Mouse (Mus musculus) embryonic fibroblast, embryonic 13.5 days (primary cell): Measurements from ENCODE around the gene Mob2. TPM values are rescaled to one million over a fixed set of nuclear protein-coding genes. Genes with fewer than 3 reads are reported as not detected.

Source experiments
- H3K27ac ChIP-seq: 2 replicates; pipeline ENCODE4 v1.5.1; 2012; ENCODE audit warnings: low read length, control low read depth, inconsistent platforms; ENCODE audit not compliant: insufficient read depth
- H3K4me1 ChIP-seq: 2 replicates; pipeline ENCODE4 v1.6.1; 2011; ENCODE audit warnings: low read length; ENCODE audit not compliant: control insufficient read depth, insufficient read depth
- H3K4me3 ChIP-seq: 2 replicates; pipeline ENCODE4 v1.5.1; 2011; ENCODE audit warnings: mild to moderate bottlenecking, control low read depth, low read length; ENCODE audit not compliant: insufficient read depth
- CTCF ChIP-seq: IDR thresholded peaks from 2 replicates; pipeline ENCODE4 v1.5.1; 2011; ENCODE audit warnings: mild to moderate bottlenecking, control low read depth, low read length, moderate library complexity, borderline replicate concordance; ENCODE audit not compliant: insufficient read depth
- POLR2A ChIP-seq: IDR thresholded peaks from 2 replicates; pipeline ENCODE4 v1.6.1; 2011; ENCODE audit warnings: low read depth, mild to moderate bottlenecking, control low read depth, low read length, moderate library complexity
- polyA plus RNA-seq: library from polyadenylated mRNA; stranded (reverse); fragments of >200 nt; gene quantifications from 2 replicates; pipeline ENCODE4 v1.2.4, GENCODE M21; 2011; ENCODE audit warnings: low read depth; ENCODE audit not compliant: missing spikeins, insufficient read length

Mob2 gene
- polyA plus RNA-seq, 1 experiment = 15.9 TPM

DNA sequence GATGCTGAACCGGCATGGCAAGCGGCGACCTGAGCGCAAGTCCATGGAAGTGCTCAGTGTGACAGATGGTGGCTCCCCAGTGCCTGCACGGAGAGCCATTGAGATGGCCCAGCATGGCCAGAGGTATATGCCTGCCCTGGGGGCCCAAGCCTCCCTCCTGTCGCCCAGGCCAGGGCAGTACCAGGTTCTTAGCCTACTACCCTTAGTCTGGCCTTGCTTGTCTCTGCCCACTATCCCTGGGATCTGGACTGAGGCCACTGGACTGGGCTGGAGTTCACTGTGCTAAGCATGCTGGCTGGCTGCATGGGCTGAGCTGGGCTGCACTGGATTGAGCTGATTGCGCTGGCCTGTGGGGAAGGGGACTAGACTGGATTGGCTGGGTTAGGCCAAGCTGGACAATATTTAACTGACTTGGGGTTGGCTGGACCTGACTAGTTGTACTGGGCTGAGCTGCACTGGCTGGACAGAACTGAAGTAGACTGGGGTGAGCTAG is 72.5 kb downstream of the Mob2 start:
- Histone ChIP-seq H3K4me1 (no peaks in the 10 kb centered on the region), H3K4me3 (no peak overlapping the region), H3K27ac (no peak overlapping the region)
- TF ChIP-seq CTCF = no peak
- no peak for TF ChIP-seq POLR2A

DNA sequence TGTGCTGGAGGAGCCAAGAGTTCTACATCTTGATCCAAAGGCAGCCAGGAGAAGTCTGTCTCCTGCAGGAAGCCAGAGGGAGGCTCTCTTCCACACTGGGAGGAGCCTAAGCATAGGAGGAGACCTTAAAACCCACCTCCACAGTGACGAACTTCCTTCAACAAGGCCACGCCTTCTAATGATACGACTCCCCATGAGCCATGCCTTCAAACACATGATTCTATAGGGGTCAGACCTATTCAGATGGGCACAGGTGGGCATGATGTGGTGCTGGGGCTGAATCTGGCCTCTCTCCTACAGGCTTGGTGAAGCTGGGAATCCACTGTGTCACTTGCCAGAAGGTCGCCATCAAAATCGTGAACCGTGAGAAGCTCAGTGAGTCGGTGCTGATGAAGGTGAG is 79.6 kb downstream of the Mob2 start:
- TF ChIP-seq CTCF (no peak), POLR2A (no peak)
- Histone ChIP-seq H3K4me1 (no peaks in the 10 kb centered on the region), H3K4me3 (no peak overlapping the region), H3K27ac (no peak overlapping the region)

DNA sequence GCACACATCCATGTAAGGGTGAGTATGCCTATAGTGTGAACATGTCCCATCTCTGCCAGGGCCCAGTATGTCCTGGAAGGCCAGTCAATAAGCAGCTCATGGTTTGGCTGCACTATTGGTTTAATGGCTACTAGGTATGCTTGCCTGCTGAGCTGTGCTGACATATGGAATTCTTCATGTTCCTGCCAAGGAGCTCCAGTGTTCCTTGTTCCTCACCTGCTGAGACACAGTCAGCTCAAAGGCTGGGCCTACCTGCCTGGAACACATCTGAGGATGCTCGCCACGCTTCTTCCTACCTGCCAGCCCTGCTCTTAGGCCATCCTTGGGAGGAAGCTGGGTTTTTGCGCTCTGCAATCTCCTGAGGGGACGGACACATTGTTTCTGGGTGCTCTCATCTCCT is 81.6 kb downstream of the Mob2 start:
- Histone ChIP-seq H3K27ac (no peak overlapping the region), H3K4me1 (no peaks in the 10 kb centered on the region), H3K4me3 (no peak overlapping the region)
- TF ChIP-seq POLR2A (no peak), CTCF (no peak)

DNA sequence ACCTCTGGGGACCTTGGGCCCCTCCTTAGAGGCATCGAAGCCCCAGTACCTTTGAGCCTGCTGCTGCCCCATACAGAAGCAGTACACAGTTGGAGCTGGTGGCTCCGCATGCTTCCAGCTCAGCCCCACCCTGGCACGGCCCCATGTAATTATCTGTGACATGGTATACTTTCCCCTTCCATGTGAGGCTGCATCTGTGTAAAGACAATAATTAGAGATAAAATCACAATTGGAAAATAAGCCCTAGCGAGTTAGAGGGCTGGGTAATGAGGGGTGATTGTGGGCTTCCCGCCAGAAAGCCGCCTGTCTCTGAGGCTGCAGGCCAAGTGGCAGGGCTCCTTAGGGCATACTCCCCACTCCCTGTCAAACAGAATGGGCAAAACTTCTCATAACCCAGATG is 82.9 kb downstream of the Mob2 start:
- TF ChIP-seq CTCF (no peak), POLR2A (no peak)
- Histone ChIP-seq H3K4me3 (no peak overlapping the region), H3K27ac (no peak overlapping the region), H3K4me1 (no peaks in the 10 kb centered on the region)

- no peaks in the 10 kb centered on the region for H3K4me1 ChIP-seq
Observed at GRCm38 (mm10) chr7:141972831-141973619, 87.8 kb downstream of the Mob2 start.

DNA sequence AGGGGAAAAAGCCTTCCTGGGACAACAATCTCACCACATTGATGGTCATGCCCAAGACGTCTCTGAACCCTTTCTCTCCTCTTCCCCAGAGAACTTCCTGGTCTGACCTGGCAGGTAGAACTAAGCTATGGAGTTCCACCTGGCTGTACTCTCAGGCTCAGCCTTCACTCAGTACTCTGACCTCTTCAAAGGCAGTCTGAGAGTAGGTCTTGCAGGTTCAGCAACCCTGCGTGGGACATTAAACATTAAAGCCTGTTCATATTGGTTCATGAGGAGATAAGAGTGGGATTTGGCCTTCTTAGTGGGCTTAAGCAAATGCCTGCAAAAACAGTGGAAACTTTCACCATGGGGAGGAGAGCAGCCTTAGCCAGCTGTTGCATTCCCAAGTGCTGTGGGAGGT is 94.6 kb downstream of the Mob2 start:
- no peak overlapping the region for H3K4me3 ChIP-seq
- H3K4me1 ChIP-seq = no peaks in the 10 kb centered on the region
- no peak overlapping the region for H3K27ac ChIP-seq
- TF ChIP-seq POLR2A (no peak), CTCF (no peak)

More at GRCm38 (mm10) chr7:141972831-141973619, 87.8 kb downstream of the Mob2 start:
- TF ChIP-seq CTCF (no peak), POLR2A (no peak)
- Histone ChIP-seq H3K4me3 (no peak overlapping the region), H3K27ac (no peak overlapping the region)

- Histone ChIP-seq H3K4me1 (no peaks in the 10 kb centered on the region), H3K27ac (no peak overlapping the region), H3K4me3 (no peak overlapping the region)
- TF ChIP-seq CTCF = no peak
- TF ChIP-seq POLR2A = no peak
Observed at GRCm38 (mm10) chr7:141962521-141962920, 98.3 kb downstream of the Mob2 start.

DNA sequence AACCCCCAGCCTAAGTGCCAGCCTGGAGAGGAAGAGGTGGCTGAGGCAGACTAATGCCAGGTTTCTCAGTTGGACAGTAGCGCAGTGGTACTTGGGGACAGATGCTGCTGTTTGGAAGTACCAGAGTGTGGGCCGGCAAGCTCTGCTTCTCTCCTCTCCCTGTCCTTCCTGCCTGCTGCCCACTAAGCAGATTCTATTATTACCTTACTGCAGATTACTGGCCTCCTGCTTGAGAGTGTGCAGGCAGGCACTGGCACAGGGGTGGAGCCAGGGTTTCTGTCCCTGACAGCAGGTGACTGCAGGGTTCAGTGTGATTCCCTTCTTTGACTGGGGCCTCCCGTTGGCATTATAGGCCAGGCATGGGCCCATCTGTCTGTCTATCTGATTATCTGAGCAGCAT is 99.4 kb downstream of the Mob2 start:
- H3K4me3 ChIP-seq = no peak overlapping the region
- no peaks in the 10 kb centered on the region for H3K4me1 ChIP-seq
- TF ChIP-seq CTCF (no peak), POLR2A (no peak)
- no peak overlapping the region for H3K27ac ChIP-seq

DNA sequence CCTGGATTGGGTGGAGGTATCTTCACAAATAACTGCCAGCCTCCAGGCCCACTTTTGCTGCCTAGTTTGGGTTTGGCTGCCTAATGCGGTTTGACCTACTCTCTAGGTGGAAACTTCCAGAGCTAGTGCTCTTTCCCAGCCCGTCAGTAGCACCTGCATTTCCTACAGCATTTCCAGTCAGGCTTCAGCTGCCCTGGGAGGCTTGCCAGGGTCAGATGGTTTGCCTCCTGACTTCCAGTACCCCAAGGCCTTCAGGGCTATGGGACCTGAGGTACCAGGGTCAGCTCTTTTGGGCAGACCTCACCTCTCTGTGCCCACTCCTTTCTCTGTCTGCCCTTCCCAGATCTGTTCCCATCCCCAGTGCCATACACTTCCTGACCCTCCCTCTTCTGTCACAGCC is 99.9 kb downstream of the Mob2 start:
- no peaks in the 10 kb centered on the region for H3K4me1 ChIP-seq

DNA sequence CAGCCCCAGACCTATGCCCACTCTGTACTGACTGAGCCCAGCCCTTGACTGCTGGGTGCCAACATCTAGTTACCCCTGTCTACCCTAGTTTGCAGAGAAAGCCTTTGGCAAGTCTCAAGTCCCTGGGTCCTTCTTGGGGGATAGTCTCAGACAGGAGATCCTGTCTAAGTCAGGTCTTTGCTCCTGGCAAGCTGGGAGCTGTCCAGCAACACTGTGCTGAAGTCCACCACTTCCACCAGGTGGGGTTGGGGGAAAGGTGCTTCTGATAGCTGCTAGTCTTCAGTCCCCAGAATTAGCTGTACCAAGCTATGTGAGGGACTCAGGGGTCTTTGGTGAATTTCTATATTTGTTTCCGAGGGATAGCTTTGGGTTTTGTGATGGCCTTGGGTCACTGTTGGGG is 101.7 kb downstream of the Mob2 start:
- Histone ChIP-seq H3K4me1 (no peaks in the 10 kb centered on the region), H3K4me3 (no peak overlapping the region), H3K27ac (no peak overlapping the region)
- no peak for TF ChIP-seq POLR2A
- no peak for TF ChIP-seq CTCF

More for the DNA sequence above, 99.9 kb downstream of the Mob2 start:
- TF ChIP-seq CTCF (no peak), POLR2A (no peak)
- Histone ChIP-seq H3K4me3 (no peak overlapping the region), H3K27ac (no peak overlapping the region)

Other genes with a start within 250 kb of the Mob2 start
- gene Muc5b, start 222.0 kb downstream of the Mob2 start, polyA plus RNA-seq = not detected in 2 replicates
- gene Tollip, start 142.6 kb downstream of the Mob2 start, polyA plus RNA-seq = 40.3 and 43.8 TPM in 2 replicates
- not detected in 2 replicates for gene Brsk2, start 111.3 kb downstream of the Mob2 start, polyA plus RNA-seq
- gene Dusp8, start 34.8 kb upstream of the Mob2 start, polyA plus RNA-seq = 5.1 and 5.4 TPM in 2 replicates
- not detected in 2 replicates for gene Gm45618, start 59.7 kb upstream of the Mob2 start, polyA plus RNA-seq
- not detected in 2 replicates for gene Gm39115, start 75.0 kb upstream of the Mob2 start, polyA plus RNA-seq
- not detected in 2 replicates for gene Gm45337, start 83.5 kb upstream of the Mob2 start, polyA plus RNA-seq
- gene Gm29735, start 96.0 kb upstream of the Mob2 start, polyA plus RNA-seq = not detected in 2 replicates
- not detected in 2 replicates for gene Gm4553, start 104.7 kb upstream of the Mob2 start, polyA plus RNA-seq
- gene Krtap5-2, start 114.9 kb upstream of the Mob2 start, polyA plus RNA-seq = not detected in 2 replicates
- gene Gm10153, start 129.3 kb upstream of the Mob2 start, polyA plus RNA-seq = not detected in 2 replicates
- gene Krtap5-3, start 140.3 kb upstream of the Mob2 start, polyA plus RNA-seq = not detected in 2 replicates
- gene Gm7579, start 150.8 kb upstream of the Mob2 start, polyA plus RNA-seq = not detected in 2 replicates
- gene Krtap5-5, start 168.9 kb upstream of the Mob2 start, polyA plus RNA-seq = not detected in 2 replicates
- gene Gm40460, start 180.0 kb upstream of the Mob2 start, polyA plus RNA-seq = not detected in 2 replicates
- gene Gm2431, start 197.3 kb upstream of the Mob2 start, polyA plus RNA-seq = not detected in 2 replicates
- not detected in 2 replicates for gene Gm4559, start 213.3 kb upstream of the Mob2 start, polyA plus RNA-seq
- gene Krtap5-1, start 236.1 kb upstream of the Mob2 start, polyA plus RNA-seq = not detected in 2 replicates
- gene Krtap5-4, start 242.5 kb upstream of the Mob2 start, polyA plus RNA-seq = not detected in 2 replicates